Mouse (Mus musculus) cortical plate, adult 2 months (tissue): ENCODE results near the gene Slc25a10.

Experiments
- CTCF ChIP-seq: fragments of 200-500 bp; IDR thresholded peaks from 2 replicates; pipeline ENCODE4 v1.5.1; 2011; ENCODE audit warnings: mild to moderate bottlenecking, control low read depth, low read length; ENCODE audit not compliant: insufficient read depth; ENCODE audit errors: extremely low read depth
- POLR2A ChIP-seq: fragments of 200-500 bp; IDR thresholded peaks from 2 replicates; pipeline ENCODE4 v1.6.1; 2011; ENCODE audit warnings: mild to moderate bottlenecking, low read length, control low read depth; ENCODE audit not compliant: insufficient read depth; ENCODE audit errors: extremely low read depth

DNA sequence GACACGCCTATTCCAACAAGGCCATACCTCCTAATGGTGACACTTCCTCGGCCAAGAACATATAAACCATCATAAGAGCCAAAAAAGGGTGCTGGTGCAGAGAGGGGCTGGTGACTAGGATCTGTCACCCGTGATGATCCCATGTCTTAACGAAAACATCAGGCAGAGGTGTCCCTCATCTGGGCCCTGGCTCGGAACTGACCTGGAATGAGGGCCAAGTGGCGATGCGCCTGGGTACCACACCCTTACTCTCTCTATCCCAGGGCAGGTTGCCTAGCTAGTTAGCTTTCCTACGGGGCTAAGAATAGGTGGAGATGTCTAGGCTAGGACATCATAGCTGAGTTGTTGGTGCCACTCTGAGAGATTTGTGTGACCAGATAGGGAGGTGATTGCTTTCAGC lies 42.5 kb downstream of the Slc25a10 start:
- TF ChIP-seq POLR2A (no peak), CTCF (no peak)
